32 mouse cellular contexts compared by ENCODE assay signal in genomic region chr13:34181624-34182023, GRCm38 (mm10).
"Had no signal": no experiment of that assay in that cellular context is flagged by ENCODE, and none has a peak within 500 bp of the region (broad histone marks: within the 10 kb centered on the region; RNA-seq: fewer than 3 reads in every experiment).

No protein-coding gene starts in this region.

- H3K9ac ChIP-seq: heart, embryonic 12.5 days; heart, embryonic 13.5 days; heart, embryonic 15.5 days; hindbrain, embryonic 13.5 days; hindbrain, embryonic 14.5 days; intestine, embryonic 15.5 days; kidney, embryonic 15.5 days had no signal

- H3K4me1 ChIP-seq: heart, embryonic 15.5 days; hindbrain, embryonic 10.5 days; hindbrain, embryonic 13.5 days; intestine, embryonic 15.5 days; kidney, embryonic 15.5 days had no signal

- DNase-seq: heart, postnatal 10 days; heart, postnatal 14 days; heart, postnatal 36 days; heart, postnatal 4 days; kidney, adult 11 months; kidney, adult 18-20 months; kidney, adult 2 months; kidney, adult 8-10 months; kidney, adult 9 months; kidney, postnatal 10 days; kidney, postnatal 14 days; kidney, postnatal 36 days; kidney, postnatal 4 days; layer of hippocampus, adult 9-11 months; layer of hippocampus, postnatal 36 days had no signal

- H3K4me3 ChIP-seq: heart, embryonic 12.5 days; heart, embryonic 13.5 days; heart, embryonic 15.5 days; hindbrain, embryonic 10.5 days; hindbrain, embryonic 13.5 days; intestine, embryonic 15.5 days; kidney, embryonic 15.5 days; layer of hippocampus, adult 2 months; left cerebral cortex, adult 2 months had no signal

- H3K27me3 ChIP-seq: heart, embryonic 12.5 days; heart, embryonic 13.5 days; heart, embryonic 15.5 days; hindbrain, embryonic 13.5 days; intestine, embryonic 15.5 days; kidney, embryonic 15.5 days had no signal

- H3K9me3 ChIP-seq: heart, embryonic 12.5 days; heart, embryonic 13.5 days; heart, embryonic 15.5 days; hindbrain, embryonic 10.5 days; hindbrain, embryonic 13.5 days; intestine, embryonic 15.5 days; kidney, embryonic 15.5 days had no signal

- H3K27ac ChIP-seq: heart, embryonic 13.5 days; heart, embryonic 15.5 days; hindbrain, embryonic 10.5 days; hindbrain, embryonic 13.5 days; hindbrain, embryonic 14.5 days; hindbrain, postnatal 0 days; intestine, embryonic 15.5 days; kidney, embryonic 15.5 days; kidney, postnatal 0 days; layer of hippocampus, adult 2 months; left cerebral cortex, adult 2 months had no signal

- H3K4me2 ChIP-seq: heart, embryonic 11.5 days; heart, embryonic 12.5 days; heart, embryonic 13.5 days; heart, embryonic 15.5 days; hindbrain, embryonic 13.5 days; hindbrain, embryonic 14.5 days; intestine, embryonic 15.5 days; kidney, embryonic 15.5 days had no signal

- ATAC-seq: hindbrain, embryonic 16.5 days; hindbrain, postnatal 0 days; inflammation-experienced regulatory T-cells, adult 6 months; intestine, embryonic 15.5 days; intestine, embryonic 16.5 days; intestine, postnatal 0 days had no signal
